8 mouse cellular contexts compared by ENCODE assay signal in the genomic region with DNA sequence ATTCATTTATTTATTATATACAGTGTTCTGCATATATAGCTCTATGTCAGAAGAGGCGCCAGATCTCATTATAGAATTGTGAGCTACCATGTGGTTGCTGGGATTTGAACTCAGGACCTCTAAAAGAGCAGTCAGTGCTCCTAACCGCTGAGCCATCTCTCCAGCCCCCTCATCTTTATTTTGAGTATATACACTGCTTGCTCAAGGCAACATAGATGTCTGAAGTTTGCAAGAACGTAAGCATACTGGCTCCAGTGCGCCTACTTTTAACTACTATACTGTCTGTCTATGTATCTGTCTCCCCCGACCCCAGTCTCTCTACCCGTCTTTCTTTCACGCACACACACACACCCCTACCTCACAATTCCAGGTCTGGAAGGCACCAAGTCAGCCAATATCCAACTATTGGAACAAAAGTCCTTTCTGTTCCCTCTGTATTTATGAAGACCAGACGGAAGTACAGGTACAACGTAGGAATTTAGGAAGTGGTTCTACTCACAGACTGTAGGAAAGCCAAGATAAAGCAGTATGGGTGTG. TPM values are rescaled to one million over a fixed set of nuclear protein-coding genes. Genes with fewer than 3 reads are reported as not detected.
DNase-seq lines count a peak whose midpoint lies in the region; ATAC-seq and TF ChIP-seq lines count a peak whose summit lies in the region.

No protein-coding gene starts in this region.

- H3K27me3 ChIP-seq in erythroblast, embryonic 14.5 days (ENCODE audit: control insufficient read depth) = no peaks in the 10 kb centered on the region
- no peaks in the 10 kb centered on the region for H3K27me3 ChIP-seq in testis, adult 2 months (ENCODE audit: control insufficient read depth, insufficient read depth, low read length)
- no peaks in the 10 kb centered on the region for H3K27me3 ChIP-seq in liver, embryonic 14.5 days (ENCODE audit: control insufficient read depth, insufficient read depth, low read length)

- H3K9me3 ChIP-seq in erythroblast, embryonic 14.5 days (ENCODE audit: control insufficient read depth, low read length) = no peaks in the 10 kb centered on the region
- H3K9me3 ChIP-seq in liver, embryonic 14.5 days (ENCODE audit: control insufficient read depth, low read length) = no peaks in the 10 kb centered on the region

- H3K27ac ChIP-seq in testis, adult 2 months (ENCODE audit: control insufficient read depth, insufficient read depth, low read depth, low read length) = no peak overlapping the region
- no peak overlapping the region for H3K27ac ChIP-seq in liver, embryonic 14.5 days

- 55% methylated on average over 9 of the region's 9 CpGs for WGBS in liver, embryonic 14.5 days (ENCODE audit: insufficient replicate concordance)

- DNase-seq in testis, postnatal 10 days (ENCODE audit: low spot score) = no peak
- DNase-seq in liver, embryonic 14.5 days (ENCODE audit: low read depth in 3 of 3, low spot score in 3 of 3) = no peak
- no peak for DNase-seq in urinary bladder, adult 2 months (ENCODE audit: low spot score)
- no peak for DNase-seq in MN1 (ENCODE audit: low spot score)

- peak overlapping the region; percentile 88 for H3K4me3 ChIP-seq in erythroblast, embryonic 14.5 days (replicated peaks)
- peak overlapping the region; percentile 79 for H3K4me3 ChIP-seq in testis, adult 2 months (ENCODE audit: control insufficient read depth, low read depth, low read length)
- H3K4me3 ChIP-seq in liver, embryonic 14.5 days (ENCODE audit: insufficient read depth in 1 of 2, low read depth in 2 of 2, low read length in 2 of 2) = peak overlapping the region; percentile 10 to 90; a peak in 2 of 4 replicates

- ATAC-seq in erythroblast, adult 5-6 weeks (replicated peaks; ENCODE audit: low FRiP score, poor library complexity, severe bottlenecking) = no peak
- no peak for ATAC-seq in liver, embryonic 14.5 days (ENCODE audit: insufficient read depth)
- no peak for ATAC-seq in monocyte, adult 5-6 weeks (replicated peaks; ENCODE audit: insufficient number of reproducible peaks, low FRiP score, low TSS enrichment, poor library complexity, severe bottlenecking)

- peaks cover 28% of the 10 kb centered on the region for H3K4me1 ChIP-seq in erythroblast, embryonic 14.5 days (ENCODE audit: control insufficient read depth)
- H3K4me1 ChIP-seq in testis, adult 2 months (ENCODE audit: control insufficient read depth, insufficient read depth, low read length) = no peaks in the 10 kb centered on the region; the same call in none of the 2 replicates
- H3K4me1 ChIP-seq in liver, embryonic 14.5 days (replicated peaks; ENCODE audit: control insufficient read depth in 2 of 2, insufficient read depth in 2 of 2, low read length in 1 of 2) = peaks cover 3% of the 10 kb centered on the region in 2 experiments; a peak in 3 of 4 replicates

- peaks cover 25% of the 10 kb centered on the region for H3K36me3 ChIP-seq in erythroblast, embryonic 14.5 days (ENCODE audit: control insufficient read depth)
- H3K36me3 ChIP-seq in testis, adult 2 months (ENCODE audit: control insufficient read depth, insufficient read depth, low read length) = peaks cover 3% of the 10 kb centered on the region
- H3K36me3 ChIP-seq in liver, embryonic 14.5 days (replicated peaks; ENCODE audit: control insufficient read depth, insufficient read depth, low read depth) = peaks cover 20% of the 10 kb centered on the region

- TF ChIP-seq EP300 in liver, embryonic 14.5 days (IDR thresholded peaks at IDR 0.05; ENCODE audit: low read depth) = no peak

- no peak for TF ChIP-seq CTCF in testis, adult 2 months (IDR thresholded peaks at IDR 0.05; ENCODE audit: control insufficient read depth, insufficient read depth, insufficient replicate concordance, low read depth, low read length)
- TF ChIP-seq CTCF in liver, embryonic 14.5 days (IDR thresholded peaks at IDR 0.05; ENCODE audit: low read depth) = no peak

- no peak overlapping the region for H3K9ac ChIP-seq in liver, embryonic 14.5 days (replicated peaks)

- peak overlapping the region; percentile 79 for H3K4me2 ChIP-seq in liver, embryonic 14.5 days (ENCODE audit: low read depth)

- no peak for TF ChIP-seq POLR2A in testis, adult 2 months (IDR thresholded peaks at IDR 0.05; ENCODE audit: control insufficient read depth, low read depth, low read length)

RNA-seq across cellular contexts. Expression of a gene that starts 0.6 kb away (rescaled TPM):
- polyA plus RNA-seq in erythroblast, embryonic 14.5 days (2012) = 0.12 and 0.25 TPM in 2 replicates
- 9.0 and 15.3 TPM in 2 replicates for total RNA-seq in erythroblast, adult 5-6 weeks (2015; ENCODE audit: low replicate concordance)
- 5.3 and 7.2 TPM in 2 replicates for total RNA-seq in erythroblast, adult 5-6 weeks (2017; ENCODE audit: low replicate concordance)
- polyA plus RNA-seq in testis, adult 2 months (2012; rRNA removed) = 6.0 and 6.4 TPM in 2 replicates
- polyA plus RNA-seq in liver, embryonic 14.5 days (2012; rRNA removed) = 2.9 and 4.7 TPM in 2 replicates
- 7.0 and 7.3 TPM in 2 replicates for polyA plus RNA-seq in liver, embryonic 14.5 days (2014; fragmentation: Nextera tagmentation; extraction: Ambion mirVana)
- polyA plus RNA-seq in urinary bladder, adult 2 months (2012; rRNA removed) = 13.2 and 13.9 TPM in 2 replicates
- total RNA-seq in monocyte, adult 5-6 weeks (2017) = 22.0 to 44.9 TPM (median 38.8 TPM) in 3 replicates

RNA-seq across cellular contexts. Expression of a gene that starts 0.7 kb away (rescaled TPM):
- 0.18 TPM in 1 of 2 replicates, not detected in the other for polyA plus RNA-seq in erythroblast, embryonic 14.5 days (2012)
- total RNA-seq in erythroblast, adult 5-6 weeks (2015; ENCODE audit: low replicate concordance) = not detected in 2 replicates
- 0.42 and 1.0 TPM in 2 replicates for total RNA-seq in erythroblast, adult 5-6 weeks (2017; ENCODE audit: low replicate concordance)
- polyA plus RNA-seq in testis, adult 2 months (2012; rRNA removed) = 38.2 and 40.3 TPM in 2 replicates
- polyA plus RNA-seq in liver, embryonic 14.5 days (2012; rRNA removed) = 0.18 and 0.78 TPM in 2 replicates
- polyA plus RNA-seq in liver, embryonic 14.5 days (2014; fragmentation: Nextera tagmentation; extraction: Ambion mirVana) = 0.56 and 1.4 TPM in 2 replicates
- 2.1 and 2.5 TPM in 2 replicates for polyA plus RNA-seq in urinary bladder, adult 2 months (2012; rRNA removed)
- total RNA-seq in monocyte, adult 5-6 weeks (2017) = 2.2 TPM in 1 of 3 replicates, not detected in the others

RNA-seq across cellular contexts. Expression of a gene that starts 14.2 kb away (rescaled TPM):
- polyA plus RNA-seq in erythroblast, embryonic 14.5 days (2012) = 3.3 and 4.0 TPM in 2 replicates
- total RNA-seq in erythroblast, adult 5-6 weeks (2015; ENCODE audit: low replicate concordance) = 21.1 and 27.1 TPM in 2 replicates
- 27.5 and 70.9 TPM in 2 replicates for total RNA-seq in erythroblast, adult 5-6 weeks (2017; ENCODE audit: low replicate concordance)
- 512 and 577 TPM in 2 replicates for polyA plus RNA-seq in testis, adult 2 months (2012; rRNA removed)
- polyA plus RNA-seq in liver, embryonic 14.5 days (2012; rRNA removed) = 111 and 153 TPM in 2 replicates
- 248 and 263 TPM in 2 replicates for polyA plus RNA-seq in liver, embryonic 14.5 days (2014; fragmentation: Nextera tagmentation; extraction: Ambion mirVana)
- polyA plus RNA-seq in urinary bladder, adult 2 months (2012; rRNA removed) = 181 and 191 TPM in 2 replicates
- 95.8 to 107 TPM (median 98.7 TPM) in 3 replicates for total RNA-seq in monocyte, adult 5-6 weeks (2017)

RNA-seq across cellular contexts. Expression of a gene that starts 14.2 kb away (rescaled TPM):
- polyA plus RNA-seq in erythroblast, embryonic 14.5 days (2012) = 1.3 and 2.3 TPM in 2 replicates
- 50.0 and 63.1 TPM in 2 replicates for total RNA-seq in erythroblast, adult 5-6 weeks (2015; ENCODE audit: low replicate concordance)
- total RNA-seq in erythroblast, adult 5-6 weeks (2017; ENCODE audit: low replicate concordance) = 26.2 and 57.2 TPM in 2 replicates
- polyA plus RNA-seq in testis, adult 2 months (2012; rRNA removed) = 61.7 and 75.8 TPM in 2 replicates
- polyA plus RNA-seq in liver, embryonic 14.5 days (2012; rRNA removed) = 167 and 179 TPM in 2 replicates
- polyA plus RNA-seq in liver, embryonic 14.5 days (2014; fragmentation: Nextera tagmentation; extraction: Ambion mirVana) = 322 and 337 TPM in 2 replicates
- 154 and 189 TPM in 2 replicates for polyA plus RNA-seq in urinary bladder, adult 2 months (2012; rRNA removed)
- total RNA-seq in monocyte, adult 5-6 weeks (2017) = 89.9 to 129 TPM (median 106 TPM) in 3 replicates

RNA-seq across cellular contexts. Expression of a gene that starts 41.7 kb away (rescaled TPM):
- 1.2 and 1.3 TPM in 2 replicates for polyA plus RNA-seq in erythroblast, embryonic 14.5 days (2012)
- total RNA-seq in erythroblast, adult 5-6 weeks (2015; ENCODE audit: low replicate concordance) = 16.7 and 19.8 TPM in 2 replicates
- 6.7 and 16.4 TPM in 2 replicates for total RNA-seq in erythroblast, adult 5-6 weeks (2017; ENCODE audit: low replicate concordance)
- 36.8 and 39.7 TPM in 2 replicates for polyA plus RNA-seq in testis, adult 2 months (2012; rRNA removed)
- 7.0 and 14.4 TPM in 2 replicates for polyA plus RNA-seq in liver, embryonic 14.5 days (2012; rRNA removed)
- 32.0 and 35.7 TPM in 2 replicates for polyA plus RNA-seq in liver, embryonic 14.5 days (2014; fragmentation: Nextera tagmentation; extraction: Ambion mirVana)
- 42.8 and 43.1 TPM in 2 replicates for polyA plus RNA-seq in urinary bladder, adult 2 months (2012; rRNA removed)
- total RNA-seq in monocyte, adult 5-6 weeks (2017) = 19.0 to 26.5 TPM (median 26.5 TPM) in 3 replicates

Comparison
In these comparisons a context has a peak if more than half of its experiments do, and no peak if none do; other contexts are left out.
1. RNA of a gene that starts 0.7 kb away (polyA plus RNA-seq): 38.2 to 40.3 TPM in testis, adult 2 months; 2.1 to 2.5 TPM in urinary bladder, adult 2 months, 0.18 to 1.4 TPM in liver, embryonic 14.5 days and 0.18 TPM in erythroblast, embryonic 14.5 days; every median in the first group is over 10 times any median in the second.
2. RNA of a gene that starts 14.2 kb away (polyA plus RNA-seq): 512 to 577 TPM in testis, adult 2 months, 111 to 263 TPM in liver, embryonic 14.5 days and 181 to 191 TPM in urinary bladder, adult 2 months; 3.3 to 4.0 TPM in erythroblast, embryonic 14.5 days; every median in the first group is over 10 times any median in the second.
3. Peak in every context shown above with its lines, with median percentiles within 50 percentile points of each other: H3K4me3 ChIP-seq.